Comparison of ENCODE assay signal across 8 mouse cellular contexts in the genomic region with DNA sequence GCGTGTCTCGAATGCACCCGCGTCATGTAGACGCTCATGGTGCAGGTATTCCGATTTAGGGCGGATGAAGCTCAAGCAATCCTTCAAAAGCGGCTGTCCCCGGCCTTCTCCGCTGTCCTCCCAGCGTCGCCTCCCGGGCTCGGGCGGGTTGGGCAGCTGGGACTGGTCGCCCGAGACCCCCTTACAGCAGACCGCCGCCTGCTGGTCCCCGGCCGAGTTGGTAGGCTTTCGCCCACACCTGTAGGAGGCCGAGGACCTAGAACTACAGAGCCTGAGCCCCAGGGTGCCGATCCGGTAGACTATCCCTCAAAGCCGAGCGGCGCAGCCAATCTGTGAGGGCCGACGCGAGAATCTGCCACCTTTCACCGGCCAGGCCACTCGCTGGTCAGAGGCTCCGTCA. TPM values are rescaled to one million over a fixed set of nuclear protein-coding genes. Genes with fewer than 3 reads are reported as not detected.
A peak's percentile ranks its signal among the peaks of the same experiment; 100 is the strongest.
DNase-seq lines count a peak whose midpoint lies in the region; ATAC-seq lines count a peak whose summit lies in the region.

A gene (minus strand): TSS at position 335 of the 400 bp plus-strand sequence.

- H3K27ac ChIP-seq in hindbrain, embryonic 15.5 days (replicated peaks): no peak within 1 kb of the TSS
- H3K27ac ChIP-seq in neural tube, embryonic 11.5 days (ENCODE audit: low read depth, low read length): no peak within 1 kb of the TSS

- H3K4me3 ChIP-seq in hindbrain, embryonic 15.5 days: peak within 1 kb of the TSS; percentile 65
- H3K4me3 ChIP-seq in neural tube, embryonic 11.5 days (ENCODE audit: low read depth, low read length): peak within 1 kb of the TSS; percentile 49

- under 1% methylated on average over 34 of the region's 34 CpGs for WGBS in hindbrain, embryonic 15.5 days
- under 1% methylated on average over 34 of the region's 34 CpGs for WGBS in neural tube, embryonic 11.5 days

- H3K27me3 ChIP-seq in hindbrain, embryonic 15.5 days: peaks cover 59% of the 10 kb centered on the region
- H3K27me3 ChIP-seq in neural tube, embryonic 11.5 days (ENCODE audit: control insufficient read depth, insufficient read depth, low read length): peaks cover 46% of the 10 kb centered on the region

- peak within 1 kb of the TSS; percentile 55 for H3K9ac ChIP-seq in hindbrain, embryonic 15.5 days
- H3K9ac ChIP-seq in neural tube, embryonic 11.5 days (ENCODE audit: low read length): peak within 1 kb of the TSS; percentile 36; the same call in 1 of the 2 replicates

- ATAC-seq in hindbrain, embryonic 15.5 days (ENCODE audit: low FRiP score, low read depth): peak; percentile 43
- 0 out of 2 replicates have a peak, but pooled peaks have one; percentile 41 for ATAC-seq in neural tube, embryonic 11.5 days (ENCODE audit: insufficient read depth, low FRiP score, low TSS enrichment)

- H3K9me3 ChIP-seq in hindbrain, embryonic 15.5 days: no peaks in the 10 kb centered on the region
- H3K9me3 ChIP-seq in neural tube, embryonic 11.5 days (ENCODE audit: control insufficient read depth, low read length): no peaks in the 10 kb centered on the region; the same call in 1 of the 2 replicates

- H3K36me3 ChIP-seq in hindbrain, embryonic 15.5 days: 0 out of 2 replicates have a peak, but pooled peaks cover 4% of the 10 kb centered on the region
- no peaks in the 10 kb centered on the region; the same call in 1 of the 2 replicates for H3K36me3 ChIP-seq in neural tube, embryonic 11.5 days (ENCODE audit: control insufficient read depth, insufficient read depth, low read length)

- H3K4me1 ChIP-seq in hindbrain, embryonic 15.5 days (replicated peaks): peaks cover 21% of the 10 kb centered on the region
- peaks cover 13% of the 10 kb centered on the region for H3K4me1 ChIP-seq in neural tube, embryonic 11.5 days (ENCODE audit: control insufficient read depth, insufficient read depth, low read length)

- no peak for DNase-seq in left cerebral cortex, adult 18-20 months (ENCODE audit: low spot score in 2 of 2)
- no peak for DNase-seq in left cerebral cortex, adult 9 months (ENCODE audit: low spot score in 2 of 2)
- DNase-seq in adrenal gland, postnatal 36 days: peak; percentile 18 to 46
- DNase-seq in gastrocnemius, adult 18-20 months (ENCODE audit: low spot score): no peak
- DNase-seq in liver: peak; percentile 51
- peak; percentile 37 for DNase-seq in neural tube, embryonic 11.5 days (ENCODE audit: low spot score)
- no peak for DNase-seq in frontal cortex, postnatal 14 days (ENCODE audit: low spot score in 2 of 2)

- peak within 1 kb of the TSS; percentile 96 for H3K4me2 ChIP-seq in hindbrain, embryonic 15.5 days
- peak within 1 kb of the TSS; percentile 92 for H3K4me2 ChIP-seq in neural tube, embryonic 11.5 days (ENCODE audit: low read depth)

RNA-seq across cellular contexts. Expression of the gene that starts here (rescaled TPM):
- 100 to 1,000 TPM; 630 to 703 TPM for total RNA-seq in left cerebral cortex, adult 18-20 months (2021)
- 10 to 100 TPM; 26.0 to 70.0 TPM for total RNA-seq in adrenal gland, postnatal 36 days (2021)
- 1,000 to 10,000 TPM; 1,120 to 1,226 TPM for total RNA-seq in gastrocnemius, adult 18-20 months (2021)
- polyA plus RNA-seq in hindbrain, embryonic 15.5 days (2015; fragmentation: Nextera tagmentation; extraction: Ambion mirVana): 26.8 and 28.1 TPM in 2 replicates
- 17.6 and 18.0 TPM in 2 replicates for polyA plus RNA-seq in neural tube, embryonic 11.5 days (2014; fragmentation: Nextera tagmentation; extraction: Ambion mirVana)

Comparison
In these comparisons a context has a peak if more than half of its experiments do, and no peak if none do; other contexts are left out.
1. RNA of the gene that starts here (total RNA-seq): 1,120 to 1,226 TPM in gastrocnemius, adult 18-20 months and 630 to 703 TPM in left cerebral cortex, adult 18-20 months; 26.0 to 70.0 TPM in adrenal gland, postnatal 36 days; every median in the first group is over 4 times any median in the second.
2. DNase-seq: peak in adrenal gland, postnatal 36 days (2 of 2), liver (single experiment) and neural tube, embryonic 11.5 days (single experiment); none in left cerebral cortex, adult 18-20 months (0 of 2), left cerebral cortex, adult 9 months (0 of 2), gastrocnemius, adult 18-20 months (single experiment) and frontal cortex, postnatal 14 days (0 of 2).